Mouse (Mus musculus): ENCODE measurements around the gene Scgn.
A peak's percentile ranks its signal among the peaks of the same experiment; 100 is the strongest.

The Scgn gene

DNA sequence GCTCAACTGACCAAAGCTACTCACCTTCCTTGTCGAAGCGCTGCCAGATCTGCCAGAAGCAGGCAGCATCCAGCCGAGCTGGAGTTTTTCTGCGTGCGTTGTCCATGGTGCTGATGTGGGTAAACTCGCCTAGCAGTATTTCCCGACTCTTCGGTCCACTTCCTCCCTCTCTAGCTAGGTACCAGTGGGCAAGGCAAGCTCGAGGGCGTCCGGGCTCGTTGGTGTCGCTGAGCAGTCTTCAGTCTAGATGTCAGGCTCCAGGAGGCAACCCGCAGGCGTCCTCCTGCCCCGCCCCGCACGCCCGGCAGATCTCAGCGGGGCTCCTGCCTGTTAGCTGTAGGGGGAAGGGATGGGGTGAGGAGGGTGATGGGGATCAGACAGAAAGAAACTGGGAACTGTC lies at the start of gene Scgn:
Scgn (minus strand) TSS at position 287 of the 400 bp plus-strand sequence.
- peak; percentile 70 for DNase-seq (ENCODE audit: low spot score)

DNA sequence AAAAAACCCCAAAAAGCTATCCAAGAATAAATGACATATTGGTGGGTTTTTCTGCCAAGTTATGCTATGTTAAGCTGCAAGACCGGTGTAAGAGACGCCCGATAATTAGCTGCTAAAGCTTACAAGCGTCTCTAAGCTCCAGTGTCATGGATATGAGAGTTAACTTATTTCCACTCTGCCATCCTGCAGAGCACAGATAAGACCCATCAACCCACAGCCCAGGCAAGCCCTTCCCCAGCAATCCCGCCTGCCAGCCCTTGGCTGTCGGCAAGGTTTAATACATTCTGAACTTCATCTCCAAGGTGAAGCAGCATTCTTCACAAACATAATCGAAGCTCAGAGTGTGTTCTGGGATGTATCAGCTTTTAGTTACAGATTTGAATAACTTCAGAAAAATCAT lies 49.2 kb upstream of the Scgn start:
- no peak for DNase-seq (ENCODE audit: low spot score)

DNA sequence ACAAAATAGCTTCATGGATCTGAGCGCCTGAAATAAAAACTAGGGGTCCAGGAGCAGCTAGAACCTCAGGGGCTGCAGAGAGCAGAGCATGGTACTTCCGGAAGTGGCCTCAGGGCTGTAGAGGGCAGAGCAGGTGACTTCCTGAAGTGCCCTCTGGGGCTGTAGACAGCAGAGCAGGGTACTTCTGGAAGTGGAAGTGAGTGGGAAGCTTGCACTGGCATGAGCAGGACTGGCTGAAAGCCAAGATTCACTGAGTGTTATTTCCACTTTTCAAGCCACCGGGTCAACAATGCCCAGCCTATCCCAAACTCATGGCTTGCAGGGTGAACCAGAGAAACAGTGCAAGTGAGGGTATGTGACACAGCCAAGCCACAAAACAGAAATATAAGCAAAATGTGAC lies 46.5 kb upstream of the Scgn start:
- no peak for DNase-seq (ENCODE audit: low spot score)

DNA sequence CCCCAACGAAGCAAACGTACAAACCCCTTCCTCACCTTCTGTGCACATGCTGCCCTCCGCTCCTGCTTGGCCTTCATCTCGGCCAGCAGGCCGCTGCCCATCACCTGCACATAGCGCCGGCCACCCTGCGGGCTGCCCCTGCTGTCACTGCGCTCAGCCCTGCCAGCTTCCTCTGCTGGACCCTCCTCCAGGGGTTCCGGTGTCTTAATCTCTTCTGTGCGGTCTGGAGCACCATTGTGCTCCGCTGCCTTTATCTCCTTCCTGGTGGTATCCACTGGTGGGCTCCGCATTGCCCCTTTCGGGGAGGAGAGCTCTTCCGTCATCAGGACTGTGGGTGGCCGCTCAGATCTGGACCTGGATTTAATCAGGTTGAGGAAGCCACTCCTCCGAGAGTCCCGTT lies 45.1 kb upstream of the Scgn start:
- DNase-seq (ENCODE audit: low spot score), result no peak

DNA sequence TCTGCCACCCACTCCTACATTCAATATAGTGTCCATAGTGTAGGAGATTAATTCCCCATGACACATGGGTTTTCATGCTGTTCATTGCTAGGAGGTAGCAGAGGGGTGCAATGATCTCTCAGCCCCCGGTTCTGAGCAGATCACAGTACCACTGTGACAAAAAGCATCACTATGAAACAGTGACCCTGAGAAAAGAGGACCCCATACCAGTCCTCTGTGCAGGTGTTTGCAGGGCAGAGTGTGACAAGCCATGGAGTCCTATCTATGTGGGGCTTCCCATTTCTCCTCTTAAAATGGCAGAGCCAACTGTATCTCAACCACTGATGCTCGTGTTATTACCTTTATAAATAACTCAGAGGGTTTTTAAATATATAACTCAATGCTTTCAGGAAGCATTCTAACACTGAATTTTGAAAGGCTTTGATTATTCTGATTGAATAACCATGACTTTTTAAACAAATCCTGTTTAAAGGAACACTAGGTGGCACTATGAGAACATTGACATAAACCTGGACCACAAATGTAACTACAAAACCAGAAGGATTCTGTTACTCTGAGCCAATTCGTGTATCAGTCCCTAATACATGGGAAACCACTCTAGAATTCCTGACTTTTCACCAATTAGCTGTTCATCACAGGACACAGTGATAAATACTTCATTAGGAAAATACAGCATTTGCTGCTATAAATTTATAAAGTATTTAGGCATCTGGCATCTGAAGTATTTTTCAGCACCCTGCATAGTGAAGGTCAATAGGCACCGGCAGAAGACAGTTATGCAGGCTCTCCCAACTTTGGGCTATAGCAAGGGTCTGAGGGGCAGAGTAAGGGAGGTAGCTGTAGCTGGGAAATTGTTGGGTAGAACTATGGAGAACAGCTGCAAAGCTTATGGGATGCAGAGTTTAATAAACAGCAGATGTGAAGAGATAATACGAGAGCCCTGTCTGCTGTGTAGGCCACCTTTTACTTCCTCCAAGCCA lies 36.5 kb upstream of the Scgn start:
- DNase-seq (ENCODE audit: low spot score), result peak; percentile 40

DNA sequence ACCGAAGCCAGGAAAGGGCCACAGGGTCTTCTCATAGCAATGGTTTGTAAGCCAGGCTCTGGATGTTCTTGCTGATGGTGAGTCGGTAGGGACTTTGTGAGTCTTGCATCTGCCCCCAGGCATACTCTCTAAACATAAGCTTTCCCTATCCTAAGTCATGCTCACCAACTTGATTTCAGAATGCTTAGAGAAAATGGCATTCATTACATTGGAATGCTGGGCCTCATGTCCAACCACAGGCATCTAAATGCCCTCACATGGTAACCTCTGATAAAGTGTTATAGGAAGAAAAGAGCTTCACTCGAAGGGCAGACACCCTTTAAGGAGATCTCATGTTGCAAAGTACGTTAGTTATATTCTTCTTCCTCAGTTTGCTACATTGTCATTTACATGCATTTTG lies 27.5 kb upstream of the Scgn start:
- no peak for DNase-seq (ENCODE audit: low spot score)

DNA sequence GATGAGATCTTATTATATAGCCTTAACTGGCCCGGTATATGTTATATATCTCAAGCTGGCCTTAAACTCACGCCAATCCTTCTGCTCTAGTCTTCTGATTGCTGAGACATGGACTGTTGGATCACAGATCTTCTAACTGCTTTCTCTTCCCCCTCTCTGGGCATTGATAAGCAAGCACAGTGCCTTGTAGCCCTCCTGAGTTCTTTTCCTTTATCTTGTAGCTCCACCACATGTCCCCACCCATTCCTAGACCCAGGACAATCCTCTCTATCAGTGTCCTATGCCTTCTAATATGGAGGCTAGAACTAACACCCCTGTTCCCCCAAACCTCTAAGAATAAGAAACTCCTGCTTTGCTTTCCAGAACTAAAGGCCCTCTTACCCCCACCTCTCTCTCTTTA lies 14.5 kb upstream of the Scgn start:
- DNase-seq (ENCODE audit: low spot score), result no peak

DNA sequence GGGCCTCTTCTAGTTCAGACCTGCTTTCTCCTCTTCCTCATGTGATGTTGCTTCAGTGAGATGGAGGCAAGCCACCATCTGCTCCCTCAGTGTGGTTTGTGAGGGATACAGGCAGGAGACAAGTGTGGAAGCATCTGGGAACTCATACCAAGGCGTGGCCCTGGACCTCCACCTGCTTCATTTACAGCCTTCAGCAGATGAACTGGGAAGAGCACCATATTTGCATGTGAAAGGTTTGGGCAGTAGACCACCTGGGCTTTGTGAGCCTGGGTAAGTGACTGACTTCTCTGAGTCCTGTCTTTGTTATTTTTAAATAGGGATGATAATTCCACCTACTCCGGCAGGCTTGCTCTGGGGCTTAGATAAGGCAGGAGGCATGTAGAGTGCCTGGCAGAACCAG lies 10.8 kb upstream of the Scgn start:
- DNase-seq (ENCODE audit: low spot score), result no peak

DNA sequence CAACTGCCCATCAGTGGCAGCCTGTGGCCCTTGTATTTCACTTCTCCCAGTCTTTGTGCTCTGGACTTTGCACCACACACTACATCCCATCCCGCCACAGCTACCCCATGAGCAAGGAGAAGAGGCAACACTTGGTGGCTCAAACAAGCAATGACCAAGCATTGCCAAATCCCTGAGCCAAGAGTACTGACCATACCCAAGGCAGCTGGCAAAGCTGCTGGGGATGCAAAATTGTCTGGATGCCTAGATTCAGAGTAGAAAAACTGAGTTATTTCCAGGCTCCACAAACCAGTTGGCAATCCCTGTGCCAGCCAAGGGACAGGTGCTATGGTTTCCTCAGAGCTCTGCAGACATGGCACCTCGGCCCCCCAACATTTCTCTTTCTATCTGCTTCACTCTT lies 10.1 kb upstream of the Scgn start:
- no peak for DNase-seq (ENCODE audit: low spot score)

DNA sequence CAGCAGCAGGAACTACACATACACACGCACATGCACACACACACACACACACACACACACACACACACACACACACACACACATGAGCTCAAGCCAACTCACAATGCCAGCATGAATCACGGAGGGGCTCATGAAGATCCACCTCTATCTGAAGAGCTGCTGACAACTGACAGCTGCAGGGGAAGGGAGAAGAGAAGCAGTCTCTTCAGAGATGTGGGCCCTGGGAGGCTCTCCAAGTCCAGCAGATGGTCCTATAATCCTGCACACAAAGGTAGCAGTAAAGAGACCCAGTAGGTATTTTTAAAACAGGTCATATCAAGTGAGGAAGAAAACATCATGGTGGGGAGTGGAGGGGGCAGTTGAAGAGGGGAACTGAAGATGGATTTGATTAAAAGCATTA lies 7.8 kb upstream of the Scgn start:
- no peak for DNase-seq (ENCODE audit: low spot score)

DNA sequence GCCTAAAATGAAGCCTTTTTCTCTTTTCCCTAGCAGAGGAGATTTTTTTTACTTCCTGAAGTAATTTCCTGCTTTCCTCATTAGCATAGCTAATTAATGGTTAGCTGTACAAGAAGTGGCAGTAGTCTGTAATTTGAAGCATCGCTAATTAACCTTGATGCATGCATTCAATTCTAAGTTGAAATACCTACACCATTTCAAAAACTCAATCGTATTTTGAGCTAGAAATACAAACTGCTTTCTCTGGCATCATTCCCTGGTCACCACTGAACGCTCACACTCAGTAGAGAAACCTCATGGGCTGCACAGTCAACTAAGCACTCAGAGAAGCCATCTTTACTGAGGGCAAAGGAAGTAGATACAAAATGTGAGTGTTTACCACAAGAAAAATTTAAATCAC lies 3.7 kb upstream of the Scgn start:
- DNase-seq (ENCODE audit: low spot score), result no peak

DNA sequence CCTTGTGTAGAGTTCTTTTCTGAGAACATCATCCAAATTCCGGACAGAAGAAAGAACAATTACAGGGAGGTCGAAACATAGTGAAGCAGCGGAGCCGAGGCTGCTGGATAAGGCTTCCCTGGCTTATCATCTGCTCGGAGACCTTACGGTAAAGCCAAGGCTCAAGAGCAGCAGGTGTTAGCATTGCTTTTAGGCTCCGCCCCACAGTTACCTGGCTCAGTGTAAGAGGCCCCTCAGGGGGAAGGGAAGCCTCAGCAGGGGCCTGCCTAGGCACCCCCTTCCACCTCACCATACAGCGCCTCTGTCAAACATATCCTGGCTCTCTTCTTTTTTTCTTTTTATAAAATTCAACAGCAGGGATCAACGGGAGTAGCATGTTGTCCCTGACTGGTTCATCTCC lies 3.0 kb upstream of the Scgn start:
- no peak for DNase-seq (ENCODE audit: low spot score)

DNA sequence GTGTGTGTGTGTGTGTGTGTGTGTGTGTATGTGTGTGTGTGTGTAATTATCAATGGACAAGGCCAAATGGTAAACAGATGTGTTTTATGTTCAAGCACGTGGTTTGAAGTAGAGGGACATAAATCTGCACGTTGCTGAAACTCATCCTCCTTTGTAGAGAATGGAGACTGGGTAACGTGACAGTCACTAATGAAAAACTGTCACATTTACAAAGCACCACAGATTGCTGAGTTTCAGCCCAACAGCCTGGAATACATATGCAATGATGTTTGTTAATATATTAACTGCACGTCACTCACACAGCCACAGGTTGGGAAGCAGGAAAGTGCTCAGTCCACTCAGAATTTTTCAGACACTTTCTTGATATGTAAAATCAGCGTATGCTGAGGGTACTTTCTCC lies 563 bp downstream of the Scgn start:
- DNase-seq (ENCODE audit: low spot score), result no peak

DNA sequence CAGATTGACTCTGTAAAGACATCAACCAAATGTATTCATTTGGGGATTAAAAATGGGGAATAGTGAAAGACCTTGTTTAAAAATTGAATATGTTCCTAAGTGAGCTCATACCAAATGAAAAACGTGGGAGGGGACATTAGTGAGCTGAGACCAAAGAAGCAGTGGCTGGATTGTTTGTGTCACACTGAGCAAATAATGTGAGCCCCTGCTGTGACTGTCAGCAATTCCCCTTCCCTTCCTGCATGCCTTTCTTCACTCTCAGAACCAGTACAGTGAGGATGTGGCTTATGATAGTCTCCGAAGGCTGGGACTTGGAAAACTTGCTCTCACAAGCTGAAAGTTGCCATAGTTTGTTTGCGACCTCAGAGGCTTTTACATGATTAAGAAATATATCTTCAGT lies 5.9 kb downstream of the Scgn start:
- no peak for DNase-seq (ENCODE audit: low spot score)

DNA sequence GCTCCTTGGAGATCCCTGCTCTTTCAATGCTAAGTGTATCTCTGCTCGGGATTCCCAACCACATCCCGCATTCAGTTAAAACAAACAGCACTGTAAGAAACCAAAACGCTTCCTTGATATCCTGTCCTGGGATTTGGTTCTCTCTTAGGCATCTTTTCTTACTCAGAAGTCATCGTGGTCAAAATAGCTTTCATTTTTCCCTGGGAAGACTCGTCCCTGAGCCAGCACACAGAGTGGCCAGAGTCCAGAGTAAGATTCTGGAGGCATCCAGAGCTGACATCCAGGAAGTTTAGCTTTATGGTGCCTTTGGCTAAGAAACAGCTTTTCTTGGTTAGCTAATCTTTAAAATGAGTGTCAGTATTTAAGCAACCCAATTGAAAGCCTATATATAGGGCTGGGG lies 18.7 kb downstream of the Scgn start:
- no peak for DNase-seq (ENCODE audit: low spot score)

DNA sequence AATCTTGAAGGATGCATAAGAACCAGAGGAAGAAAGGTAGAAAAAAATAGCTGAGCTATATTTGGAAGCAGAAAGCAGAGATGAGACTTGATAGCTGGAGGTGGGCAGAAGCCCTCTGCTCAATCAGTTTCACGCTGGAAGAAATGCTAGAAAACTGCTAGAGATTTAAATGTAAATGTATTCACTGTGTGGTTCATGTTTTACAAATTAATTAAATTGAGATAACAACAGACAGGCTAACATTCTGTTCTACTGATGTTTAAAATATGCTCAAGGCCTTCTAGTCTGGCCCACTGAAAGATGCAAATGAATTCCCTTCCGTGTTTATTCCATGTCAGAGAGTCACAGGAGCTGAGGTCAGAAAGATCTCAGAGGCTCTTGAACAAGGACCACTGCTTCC lies 19.1 kb downstream of the Scgn start:
- no peak for DNase-seq (ENCODE audit: low spot score)

DNA sequence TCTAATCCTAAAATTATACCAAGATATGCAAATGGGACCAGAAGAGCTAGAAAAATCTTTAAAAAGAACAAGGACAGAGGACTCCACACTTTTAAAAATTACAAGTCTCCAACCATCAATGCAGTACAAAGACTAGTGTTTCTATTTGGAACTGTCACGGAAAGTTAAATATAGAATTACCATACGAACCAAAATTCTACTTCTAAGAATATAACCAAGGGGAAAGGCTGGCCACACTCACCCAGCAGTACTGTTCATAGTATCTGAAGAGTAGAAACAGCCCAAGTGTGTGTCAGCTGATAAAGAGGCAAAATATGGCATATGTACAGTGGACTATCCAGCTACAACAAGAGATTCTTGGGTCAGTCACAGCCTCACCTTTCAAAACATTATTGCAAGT lies 26.1 kb downstream of the Scgn start:
- DNase-seq (ENCODE audit: low spot score), result no peak

DNA sequence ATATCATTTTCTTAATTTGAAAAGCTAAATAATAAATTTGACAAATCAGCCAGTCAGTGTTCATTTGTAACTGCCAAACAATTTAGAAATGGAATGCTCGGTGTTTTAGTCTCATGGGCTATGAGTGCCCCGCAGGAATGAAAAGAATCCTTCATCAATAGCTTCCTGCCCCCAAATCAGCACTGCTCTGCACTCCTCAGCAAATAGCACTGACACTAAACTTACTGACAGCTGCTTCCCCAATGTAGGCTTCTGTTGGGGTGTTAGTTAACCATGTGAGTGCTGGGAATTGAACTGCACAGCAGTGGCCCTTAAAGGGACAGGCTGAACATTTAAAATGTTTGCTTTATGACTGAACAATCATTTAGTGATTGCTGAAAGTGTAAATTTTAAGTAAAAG lies 31.2 kb downstream of the Scgn start:
- no peak for DNase-seq (ENCODE audit: low spot score)

DNA sequence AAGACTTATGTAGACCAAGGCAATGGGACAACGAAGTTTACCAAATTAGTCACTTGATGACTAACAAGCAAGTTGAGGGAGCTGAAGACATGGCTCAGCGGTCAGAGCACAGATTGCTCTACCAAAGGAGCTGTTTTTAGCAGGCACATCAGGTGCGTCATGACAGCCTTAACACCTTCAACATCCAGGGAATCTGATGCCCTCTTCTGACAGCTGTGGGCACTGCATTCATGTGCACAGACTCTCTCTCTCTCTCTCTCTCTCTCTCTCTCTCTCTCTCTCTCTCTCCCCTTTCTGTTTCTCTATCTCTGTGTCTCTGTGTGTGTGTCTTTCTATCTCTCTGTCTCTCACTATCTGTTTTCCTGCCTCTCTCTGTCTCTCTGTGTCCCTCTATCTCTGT lies 40.1 kb downstream of the Scgn start:
- DNase-seq (ENCODE audit: low spot score), result no peak

DNA sequence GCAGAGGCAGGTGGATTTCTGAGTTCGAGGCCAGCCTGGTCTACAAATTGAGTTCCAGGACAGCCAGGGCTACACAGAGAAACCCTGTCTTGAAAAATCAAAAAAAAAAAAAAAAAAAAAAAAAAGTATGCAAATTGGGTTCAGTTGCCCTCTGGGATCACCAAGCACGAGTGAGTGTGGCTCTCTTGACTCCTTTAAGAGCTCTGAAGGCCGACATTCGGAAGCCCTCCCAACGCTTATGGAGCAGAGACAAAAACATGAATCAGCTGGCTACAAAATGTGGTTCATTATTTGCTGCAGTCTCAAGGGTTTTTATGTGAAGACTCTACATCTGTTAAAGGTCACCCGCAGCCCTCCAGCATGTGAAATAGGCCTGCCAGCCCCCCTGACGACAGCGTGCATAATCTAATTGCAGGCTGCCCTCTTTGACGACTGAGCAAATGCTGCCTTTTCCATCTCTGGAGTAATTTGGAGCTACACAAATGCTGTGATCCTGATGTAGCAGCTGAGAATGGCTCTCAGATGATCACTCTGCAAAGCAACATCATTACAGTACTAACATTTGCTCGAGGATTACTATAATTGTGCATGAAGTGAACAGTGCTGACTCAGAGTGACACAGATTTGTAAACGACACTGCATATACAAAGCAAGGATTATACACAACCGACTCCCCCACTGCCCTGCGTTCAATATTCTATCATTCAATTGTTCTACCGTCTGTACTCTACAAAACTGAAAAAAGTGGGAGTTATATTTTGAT lies 41.3 kb downstream of the Scgn start:
- DNase-seq (ENCODE audit: low spot score), result no peak

DNA sequence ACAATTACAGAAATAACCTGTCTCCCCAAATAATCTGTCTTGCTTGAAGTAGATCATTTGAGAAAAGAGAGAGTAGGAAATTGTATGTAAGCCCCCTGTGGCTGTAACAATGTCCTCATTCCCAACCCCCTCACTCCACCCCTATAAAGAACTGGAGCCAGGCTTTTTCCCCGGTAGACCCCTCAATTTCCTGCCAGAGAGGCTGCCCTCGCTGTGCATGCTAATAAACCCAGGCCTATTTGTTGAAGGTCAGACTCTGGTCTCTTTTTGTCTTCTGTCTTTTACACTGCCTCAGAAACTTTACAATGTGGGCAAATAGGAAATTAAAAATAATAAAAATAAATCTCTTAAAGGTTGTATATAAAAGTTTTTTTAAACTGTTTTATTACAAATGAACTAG lies 44.8 kb downstream of the Scgn start:
- DNase-seq (ENCODE audit: low spot score), result no peak

DNA sequence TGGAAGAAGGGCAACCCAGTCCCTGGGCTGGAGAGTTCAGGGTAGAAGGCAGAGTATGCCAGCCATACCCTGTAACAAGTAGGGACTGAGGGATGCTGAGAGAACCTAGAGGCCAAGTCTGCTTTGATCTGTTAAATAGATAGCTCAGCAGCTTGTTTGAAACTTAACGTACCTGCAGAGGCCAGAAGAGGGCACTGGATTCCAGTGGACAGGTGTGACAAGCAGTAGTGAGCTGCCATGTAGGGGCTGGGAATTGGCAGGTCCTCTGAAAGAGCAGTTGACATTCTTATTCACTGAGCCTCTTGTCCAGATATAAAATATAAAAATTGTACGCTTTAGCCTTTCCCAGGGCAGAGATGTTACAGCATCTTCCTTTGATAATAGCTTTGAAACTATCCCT lies 48.2 kb downstream of the Scgn start:
- DNase-seq (ENCODE audit: low spot score), result no peak

DNA sequence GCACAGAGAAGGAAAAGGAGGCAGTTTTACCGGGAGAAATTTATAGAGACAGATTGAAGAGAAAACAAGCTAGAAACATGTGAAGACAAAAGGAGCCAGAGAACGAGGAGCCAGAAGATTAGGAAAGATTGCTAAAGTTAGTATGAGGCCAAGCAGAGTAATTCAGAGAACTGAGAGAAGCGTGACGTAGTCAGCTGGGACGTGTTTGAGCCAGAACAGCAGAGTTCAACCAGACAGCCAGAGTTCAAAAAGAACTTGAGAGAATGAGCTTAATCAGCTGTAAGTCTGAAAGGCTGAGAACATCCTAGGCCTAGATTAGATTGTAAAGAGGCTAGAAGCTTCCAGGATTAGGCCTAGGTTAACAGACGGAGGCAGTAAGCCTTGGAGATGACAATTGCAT lies 50.7 kb downstream of the Scgn start:
- DNase-seq (ENCODE audit: low spot score), result peak; percentile 13
